Mouse (Mus musculus): ENCODE data around the gene Mtmr12. TPM values are rescaled to one million over a fixed set of nuclear protein-coding genes. Genes with fewer than 3 reads are reported as not detected.

Gene Mtmr12
- 13.9 and 16.5 TPM in 2 replicates for polyA plus RNA-seq (2012; rRNA removed; ENCODE audit: low replicate concordance)

DNA sequence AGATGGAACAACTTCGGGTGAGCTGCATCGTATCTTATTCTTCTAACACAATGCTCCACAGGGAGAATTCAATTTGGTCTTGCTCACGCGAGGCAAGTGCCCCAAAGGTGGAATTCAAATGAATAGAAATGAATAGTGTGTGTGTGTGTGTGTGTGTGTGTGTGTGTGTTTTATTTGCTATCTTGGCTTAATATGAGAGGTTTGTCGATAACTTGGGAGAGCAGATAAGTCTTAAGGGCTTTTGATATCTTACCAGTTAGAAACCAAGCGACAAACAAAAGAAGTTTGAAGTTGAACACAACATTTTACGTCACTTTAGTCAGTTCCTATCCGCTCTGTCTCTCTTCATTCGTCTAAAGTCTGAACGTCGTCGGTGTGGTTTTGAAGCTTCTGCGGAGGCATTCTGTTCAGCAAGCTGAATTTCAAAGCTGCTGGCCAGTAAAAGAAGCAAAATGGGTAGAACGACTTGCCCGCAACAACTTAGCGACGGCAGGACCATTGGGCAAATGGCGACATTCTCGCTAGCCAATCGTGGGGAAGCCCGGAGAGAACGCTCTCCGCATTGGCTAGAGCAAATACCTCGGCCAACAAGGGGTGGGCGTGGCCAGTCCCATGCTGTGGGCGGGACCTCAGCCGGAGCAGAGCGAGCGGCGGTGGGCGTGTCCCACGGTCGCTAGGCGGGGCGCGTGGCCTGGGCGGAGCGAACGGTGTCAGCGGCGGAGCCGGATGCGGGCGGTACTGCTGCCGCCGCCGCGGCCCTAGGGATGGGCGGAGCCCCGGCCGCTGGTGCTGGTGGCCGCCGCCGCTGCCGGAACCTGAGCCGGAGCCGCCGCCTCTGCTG is at the start of gene Mtmr12:
Gene Mtmr12, plus strand, starts transcription at position 710 of the 841 bp plus-strand sequence.

DNA sequence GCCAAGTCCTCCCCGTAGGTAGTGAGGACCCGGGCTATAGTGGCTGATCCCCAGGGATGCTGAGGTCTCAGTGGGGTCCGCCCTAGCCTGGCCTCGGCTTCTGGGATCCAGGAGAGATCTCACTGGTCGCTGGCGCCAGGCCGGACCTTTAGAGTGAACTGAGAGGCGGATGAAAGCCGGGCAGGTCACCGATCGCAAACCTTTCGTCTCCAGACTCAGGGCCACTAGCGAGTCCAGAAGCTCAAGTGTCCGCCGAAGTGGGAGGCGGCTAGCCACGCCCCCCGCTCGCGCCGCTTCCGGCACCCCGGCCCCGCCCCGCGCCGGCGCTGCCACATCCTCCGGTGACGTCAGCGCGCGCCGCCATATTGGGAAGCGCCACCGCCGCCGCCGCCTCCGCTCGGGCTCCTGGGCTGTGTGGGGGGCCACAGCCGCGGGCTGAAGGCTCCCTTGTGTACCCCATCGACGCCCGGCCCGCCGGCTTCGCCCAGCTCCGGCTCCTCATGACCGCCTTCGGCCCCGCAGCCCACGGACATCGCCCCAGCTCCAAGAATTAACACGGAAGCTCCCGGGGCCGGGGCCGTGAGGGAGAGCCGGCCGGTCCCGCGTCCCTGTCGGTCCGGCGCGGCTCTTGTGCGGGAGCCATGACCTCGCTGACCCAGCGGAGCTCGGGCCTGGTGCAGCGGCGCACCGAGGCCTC is 116.4 kb downstream of the Mtmr12 start, which contains the start of gene Golph3:
Gene Golph3, plus strand, starts transcription at position 360 of the 697 bp plus-strand sequence.

DNA sequence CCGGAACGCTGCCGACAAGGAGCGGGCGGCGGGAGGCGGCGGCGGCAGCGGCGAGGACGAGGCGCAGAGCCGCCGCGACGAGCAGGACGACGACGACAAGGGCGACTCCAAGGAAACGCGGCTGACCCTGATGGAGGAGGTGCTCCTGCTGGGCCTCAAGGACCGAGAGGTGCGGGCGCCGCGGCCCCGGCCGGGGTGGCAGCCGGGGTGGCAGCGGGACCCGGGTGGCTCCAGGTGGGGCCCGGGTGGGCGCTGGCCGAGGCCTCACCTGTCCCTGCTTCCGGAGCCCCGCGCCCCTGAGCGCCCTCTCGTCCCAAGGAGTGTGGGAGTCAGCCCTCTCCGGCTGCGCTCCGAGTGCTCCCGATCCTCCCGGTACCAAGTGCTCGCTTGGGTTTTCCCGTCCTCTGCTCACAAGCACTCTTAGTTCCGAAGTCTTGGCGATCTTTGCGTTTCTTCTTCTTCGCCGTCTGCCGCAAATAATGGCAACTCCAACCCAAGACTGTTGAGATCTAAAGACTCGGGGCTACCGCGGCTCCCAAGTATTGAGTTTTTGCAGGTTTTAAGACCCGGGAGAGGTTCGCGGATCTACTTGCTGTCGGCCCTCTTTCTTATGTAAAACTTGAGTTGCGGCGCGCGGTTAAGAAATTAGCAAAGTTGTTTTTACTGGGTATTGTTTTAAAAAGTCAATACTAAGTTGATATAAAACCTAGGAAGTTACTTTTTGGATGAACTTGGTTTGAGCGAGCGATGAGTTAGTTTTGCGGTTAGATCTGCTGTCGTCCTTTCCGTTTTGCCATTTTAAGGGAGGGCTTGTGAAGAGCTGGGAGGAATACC is 117.2 kb downstream of the Mtmr12 start, which contains the start of gene 1810049J17Rik:
Gene 1810049J17Rik, minus strand, starts transcription at position 112 of the 834 bp plus-strand sequence.

Other genes starting within 250 kb of the Mtmr12 start
- gene Sub1, start 208.0 kb upstream of the Mtmr12 start, polyA plus RNA-seq (2012; rRNA removed; ENCODE audit: low replicate concordance): 9.1 and 9.3 TPM in 2 replicates
- 120 and 139 TPM in 2 replicates for gene Zfr, start 87.2 kb upstream of the Mtmr12 start, polyA plus RNA-seq (2012; rRNA removed; ENCODE audit: low replicate concordance)
- gene Golph3, start 116.4 kb downstream of the Mtmr12 start, polyA plus RNA-seq (2012; rRNA removed; ENCODE audit: low replicate concordance): 53.2 and 81.3 TPM in 2 replicates
- not detected in 2 replicates for gene 1810049J17Rik, start 116.9 kb downstream of the Mtmr12 start, polyA plus RNA-seq (2012; rRNA removed; ENCODE audit: low replicate concordance)